Mouse (Mus musculus) central nervous system, embryonic 18 days (tissue): ENCODE data around the gene Robo2. TPM values are rescaled to one million over a fixed set of nuclear protein-coding genes. Genes with fewer than 3 reads are reported as not detected.

Experiments used
- polyA plus RNA-seq: library from polyadenylated mRNA; depleted of rRNA; stranded (reverse); fragments of >200 nt; gene quantifications from 2 replicates; pipeline ENCODE4 v1.2.3, GENCODE M21; 2012; rRNA removed

Gene Robo2
- polyA plus RNA-seq = 77.5 and 86.8 TPM in 2 replicates

DNA sequence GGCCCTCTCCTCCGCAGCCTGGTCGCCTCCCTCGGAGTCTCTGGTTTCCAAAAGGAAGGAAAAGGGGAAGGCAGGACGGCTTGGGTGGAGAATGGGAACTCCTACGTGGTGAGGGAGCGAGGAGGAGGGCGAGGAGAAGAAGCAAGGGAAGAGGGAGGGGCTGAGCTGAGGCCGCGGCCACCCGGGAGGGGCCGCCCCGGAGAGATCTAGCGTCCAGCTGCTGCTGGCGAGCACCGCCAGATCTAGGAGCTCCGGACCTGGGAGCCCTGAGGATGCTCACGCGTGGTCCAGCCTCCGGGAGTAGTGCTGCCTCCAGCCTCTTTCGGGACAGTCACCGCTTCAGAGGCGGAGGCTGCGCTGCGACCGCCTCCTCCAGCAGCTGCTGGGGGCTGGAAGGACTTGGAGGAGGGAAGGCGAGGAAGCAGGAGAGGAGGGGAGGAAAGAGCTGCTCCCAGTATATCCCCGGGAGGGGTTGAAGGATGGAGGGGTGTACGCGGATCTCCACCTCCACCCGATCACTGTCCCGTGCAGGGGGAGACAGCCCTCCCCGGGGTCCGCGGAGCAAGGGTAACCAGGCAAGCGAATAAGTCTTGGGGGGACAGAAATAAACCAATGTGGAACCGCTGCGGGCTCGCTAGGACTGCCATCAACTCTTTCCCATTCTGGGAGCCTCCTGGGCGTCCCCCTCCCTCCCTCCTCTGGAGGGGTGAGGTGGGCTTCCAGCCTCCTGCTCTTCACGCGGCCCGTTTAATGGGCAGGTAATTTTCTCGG, at the start of gene Robo2:
Gene Robo2 (minus strand): TSS at position 345 of the 771 bp plus-strand sequence.

